ENCODE assay signal across 13 mouse cellular contexts in genomic region chr3:102165536-102166286, GRCm38 (mm10). TPM values are rescaled to one million over a fixed set of nuclear protein-coding genes. Genes with fewer than 3 reads are reported as not detected.
DNase-seq lines count a peak whose midpoint lies in the region; ATAC-seq and TF ChIP-seq lines count a peak whose summit lies in the region.
"Had no signal": no experiment of that assay in that cellular context is flagged by ENCODE, and none has a peak within 500 bp of the region (broad histone marks: within the 10 kb centered on the region; RNA-seq: fewer than 3 reads in every experiment).

No protein-coding gene starts in this region.

- TF ChIP-seq CTCF in kidney, adult 2 months (conservative IDR thresholded peaks at IDR 0.05; ENCODE audit: insufficient read depth, insufficient read length, low read depth, low read length): no peak
- no peak for TF ChIP-seq CTCF in bone marrow, adult 2 months (IDR thresholded peaks at IDR 0.05; ENCODE audit: control insufficient read depth, insufficient read depth, low read length)

- H3K4me2 ChIP-seq in kidney, embryonic 14.5 days (replicated peaks; ENCODE audit: low read depth, low read length): no peak overlapping the region
- no peak overlapping the region for H3K4me2 ChIP-seq in limb, embryonic 13.5 days (replicated peaks)
- H3K4me2 ChIP-seq: forebrain, embryonic 15.5 days; hindbrain, embryonic 15.5 days; neural tube, embryonic 12.5 days had no signal

- ATAC-seq in kidney, embryonic 14.5 days (ENCODE audit: low FRiP score, low TSS enrichment): 0 out of 2 replicates have a peak, but pooled peaks have one; percentile 14
- no peak for ATAC-seq in limb, embryonic 13.5 days (ENCODE audit: low FRiP score, low read depth)
- ATAC-seq: forebrain, embryonic 15.5 days had no signal

- 77% methylated on average over 21 of the region's 21 CpGs for whole genome bisulfite sequencing in kidney, embryonic 14.5 days
- 74% methylated on average over 21 of the region's 21 CpGs for WGBS in kidney, adult 2 months
- WGBS in bone marrow, adult 2 months: 70% methylated on average over 21 of the region's 21 CpGs
- WGBS in limb, embryonic 13.5 days: 86% methylated on average over 21 of the region's 21 CpGs

- TF ChIP-seq POLR2A in kidney, adult 2 months (IDR thresholded peaks at IDR 0.05; ENCODE audit: low read depth, low read length): no peak
- TF ChIP-seq POLR2A in bone marrow, adult 2 months (IDR thresholded peaks at IDR 0.05; ENCODE audit: borderline replicate concordance, control insufficient read depth, low read depth, low read length): peak; percentile 57; the same call in 1 of the 2 replicates

- no peaks in the 10 kb centered on the region for H3K27me3 ChIP-seq in kidney, embryonic 14.5 days (ENCODE audit: control insufficient read depth, insufficient read depth, low read length)
- no peaks in the 10 kb centered on the region for H3K27me3 ChIP-seq in kidney, adult 2 months (replicated peaks; ENCODE audit: control insufficient read depth, insufficient read depth, low read length)
- no peaks in the 10 kb centered on the region for H3K27me3 ChIP-seq in limb, embryonic 13.5 days
- H3K27me3 ChIP-seq: forebrain, embryonic 15.5 days; hindbrain, embryonic 15.5 days; neural tube, embryonic 12.5 days had no signal

- no peak overlapping the region for H3K9ac ChIP-seq in kidney, embryonic 14.5 days (ENCODE audit: low read depth, low read length)
- no peak overlapping the region for H3K9ac ChIP-seq in limb, embryonic 13.5 days
- H3K9ac ChIP-seq: forebrain, embryonic 15.5 days; hindbrain, embryonic 15.5 days; neural tube, embryonic 12.5 days had no signal

- H3K4me1 ChIP-seq in kidney, embryonic 14.5 days (ENCODE audit: control insufficient read depth, insufficient read depth, low read length): peaks cover 17% of the 10 kb centered on the region
- H3K4me1 ChIP-seq in kidney, adult 2 months (ENCODE audit: control insufficient read depth, insufficient read depth, low read length): no peaks in the 10 kb centered on the region; the same call in 1 of the 2 replicates
- no peaks in the 10 kb centered on the region for H3K4me1 ChIP-seq in bone marrow, adult 2 months (ENCODE audit: control insufficient read depth, insufficient read depth, low read length)
- peaks cover 34% of the 10 kb centered on the region for H3K4me1 ChIP-seq in limb, embryonic 13.5 days

- H3K27ac ChIP-seq in kidney, embryonic 14.5 days (ENCODE audit: low read depth, low read length): no peak overlapping the region
- H3K27ac ChIP-seq in kidney, adult 2 months (ENCODE audit: insufficient read depth, low read depth, low read length): no peak overlapping the region
- H3K27ac ChIP-seq in bone marrow, adult 2 months (ENCODE audit: control insufficient read depth, insufficient read depth, low read depth, low read length, poor library complexity): peak overlapping the region; percentile 94
- peak overlapping the region; percentile 63; the same call in 1 of the 2 replicates for H3K27ac ChIP-seq in limb, embryonic 13.5 days
- H3K27ac ChIP-seq: forebrain, embryonic 15.5 days; hindbrain, embryonic 15.5 days; neural tube, embryonic 12.5 days had no signal

- H3K9me3 ChIP-seq in kidney, embryonic 14.5 days (ENCODE audit: control insufficient read depth, low read length): no peaks in the 10 kb centered on the region
- H3K9me3 ChIP-seq in limb, embryonic 13.5 days: no peaks in the 10 kb centered on the region
- H3K9me3 ChIP-seq: forebrain, embryonic 15.5 days; hindbrain, embryonic 15.5 days; neural tube, embryonic 12.5 days had no signal

- DNase-seq in kidney, adult 2 months: no peak
- peak; percentile 69 to 72 for DNase-seq in spleen, postnatal 14 days (ENCODE audit: low spot score in 2 of 2)
- no peak for DNase-seq in left cerebral cortex, adult 8-10 months (ENCODE audit: low spot score in 2 of 2)
- no peak for DNase-seq in retina, postnatal 1 day
- DNase-seq in adrenal gland, adult 8-10 months: no peak
- DNase-seq: left cerebral cortex, postnatal 4 days; thymus, adult 2 months had no signal

- H3K4me3 ChIP-seq in kidney, embryonic 14.5 days (ENCODE audit: low read length): no peak overlapping the region
- no peak overlapping the region for H3K4me3 ChIP-seq in kidney, adult 2 months (ENCODE audit: insufficient read depth, low read depth, low read length)
- peak overlapping the region; percentile 75 for H3K4me3 ChIP-seq in bone marrow, adult 2 months (replicated peaks; ENCODE audit: control insufficient read depth, low read depth, low read length)
- H3K4me3 ChIP-seq in limb, embryonic 13.5 days: no peak overlapping the region
- H3K4me3 ChIP-seq: forebrain, embryonic 15.5 days; hindbrain, embryonic 15.5 days; neural tube, embryonic 12.5 days had no signal

- peaks cover 27% of the 10 kb centered on the region for H3K36me3 ChIP-seq in kidney, embryonic 14.5 days (ENCODE audit: control insufficient read depth, insufficient read depth, low read length)
- no peaks in the 10 kb centered on the region for H3K36me3 ChIP-seq in kidney, adult 2 months (ENCODE audit: control insufficient read depth, insufficient read depth, low read length)
- H3K36me3 ChIP-seq in limb, embryonic 13.5 days: peaks cover 45% of the 10 kb centered on the region
- H3K36me3 ChIP-seq: forebrain, embryonic 15.5 days; hindbrain, embryonic 15.5 days; neural tube, embryonic 12.5 days had no signal

RNA-seq across cellular contexts. Expression of gene Vangl1, which starts 38.8 kb away (rescaled TPM):
- 9.4 and 22.4 TPM in 2 replicates for polyA plus RNA-seq in kidney, embryonic 14.5 days (2014; fragmentation: Nextera tagmentation; extraction: Ambion mirVana)
- polyA plus RNA-seq in kidney, adult 2 months (2012; rRNA removed): 31.1 and 34.6 TPM in 2 replicates
- 13.4 and 16.1 TPM in 2 replicates for polyA plus RNA-seq in bone marrow, adult 2 months (2011; ENCODE audit: insufficient read depth, insufficient read length, low replicate concordance, missing spikeins)
- polyA plus RNA-seq in limb, embryonic 13.5 days (2015; fragmentation: Nextera tagmentation; extraction: Ambion mirVana): 17.2 and 19.8 TPM in 2 replicates
- total RNA-seq in left cerebral cortex, adult 8-10 months (2022): 1 to 10 TPM; 3.7 to 9.5 (median 7.0) TPM
- 10 to 100 TPM; 25.7 to 40.5 (median 29.8) TPM for total RNA-seq in adrenal gland, adult 8-10 months (2022)

Comparison
In these comparisons a context has a peak if more than half of its experiments do, and no peak if none do; other contexts are left out.
1. H3K27ac ChIP-seq: peak in bone marrow, adult 2 months (single experiment) and limb, embryonic 13.5 days (single experiment); none in kidney, embryonic 14.5 days (single experiment) and kidney, adult 2 months (single experiment).
2. DNase-seq: peak in spleen, postnatal 14 days (2 of 2); none in kidney, adult 2 months (single experiment), left cerebral cortex, adult 8-10 months (0 of 2), retina, postnatal 1 day (single experiment) and adrenal gland, adult 8-10 months (single experiment).